Mouse (Mus musculus): ENCODE results near the gene St5.

GRCm38 (mm10) chr7:109566327-109566726 lies 137.1 kb downstream of the St5 start:
- TF ChIP-seq CTCF (IDR thresholded peaks at IDR 0.05; ENCODE audit: insufficient read depth, low read length) = no peak
- no peak for TF ChIP-seq POLR2A (IDR thresholded peaks at IDR 0.05; ENCODE audit: borderline replicate concordance, extremely low read depth, low read depth, low read length)
